Mouse (Mus musculus) heart, adult 2 months (tissue): ENCODE data around the gene Hes2. TPM values are rescaled to one million over a fixed set of nuclear protein-coding genes. Genes with fewer than 3 reads are reported as not detected.

ENCODE experiments used
- DNase-seq, 2 experiments: peaks; one replicate each; pipeline ENCODE4 v3.0.0; 2021
- H3K27ac ChIP-seq: fragments of 200-600 bp; 2 replicates; pipeline ENCODE4 v1.8.1; 2022
- H3K27me3 ChIP-seq: fragments of 200-500 bp; 2 replicates; pipeline ENCODE4 v1.6.1; 2012; ENCODE audit warnings: mild to moderate bottlenecking, low read length, inconsistent platforms, mixed read lengths; ENCODE audit not compliant: control insufficient read depth, insufficient read depth
- H3K36me3 ChIP-seq: fragments of 200-500 bp; 2 replicates; pipeline ENCODE4 v1.6.1; 2012; ENCODE audit warnings: low read length, inconsistent platforms; ENCODE audit not compliant: control insufficient read depth, insufficient read depth
- H3K4me1 ChIP-seq: fragments of 200-500 bp; 2 replicates; pipeline ENCODE4 v1.6.1; 2011; ENCODE audit warnings: low read length; ENCODE audit not compliant: control insufficient read depth, insufficient read depth
- H3K4me3 ChIP-seq: fragments of 200-600 bp; 2 replicates; pipeline ENCODE4 v1.8.1; 2022
- H3K79me2 ChIP-seq: fragments of 200-500 bp; replicated peaks from 2 replicates; pipeline ENCODE4 v1.6.1; 2012; ENCODE audit warnings: mild to moderate bottlenecking, inconsistent platforms, low read length, moderate library complexity, mixed read lengths; ENCODE audit not compliant: control insufficient read depth, insufficient read depth
- H3K9ac ChIP-seq: fragments of 200-500 bp; 2 replicates; pipeline ENCODE4 v1.6.1; 2012; ENCODE audit warnings: low read depth, mild to moderate bottlenecking, control low read depth, inconsistent platforms, low read length, mixed read lengths
- CTCF ChIP-seq: fragments of 200-600 bp; IDR thresholded peaks from 2 replicates; pipeline ENCODE4 v1.8.1; 2022; ENCODE audit warnings: antibody characterized with exemption, mild to moderate bottlenecking, moderate library complexity
- EP300 ChIP-seq: fragments of 200-500 bp; IDR thresholded peaks from 2 replicates; pipeline ENCODE4 v1.6.1; 2011; ENCODE audit warnings: low read depth, low read length, control low read depth; ENCODE audit not compliant: insufficient read depth
- POLR2A ChIP-seq: fragments of 200-500 bp; IDR thresholded peaks from 2 replicates; pipeline ENCODE4 v1.6.1; 2011; ENCODE audit warnings: mild to moderate bottlenecking, low read depth, low read length, control low read depth; ENCODE audit not compliant: insufficient read depth
- WGBS: fragments of 180-500 bp; shearing (Covaris S2); methylation state at CpG from one replicate; pipeline ENCODE4 v1.1.7; 2018; 5-methylcytosine and 5-hydroxymethylcytosine counted together
- intact Hi-C: fragments of 180-260 bp; cut with DNase I; formaldehyde crosslinking; loops from one replicate; pipeline ENCODE4 v1.15.1; 2025
- polyA plus RNA-seq: library from polyadenylated mRNA; depleted of rRNA; stranded (reverse); fragments of >200 nt; gene quantifications from 2 replicates; pipeline ENCODE4 v1.2.3, GENCODE M21; 2012; rRNA removed
- total RNA-seq, 2 experiments: library from RNA; stranded (reverse); gene quantifications; 2 replicates each; pipeline ENCODE4 v1.2.3; 2021

The Hes2 gene
- total and polyA plus RNA-seq, 3 experiments = not detected

DNA sequence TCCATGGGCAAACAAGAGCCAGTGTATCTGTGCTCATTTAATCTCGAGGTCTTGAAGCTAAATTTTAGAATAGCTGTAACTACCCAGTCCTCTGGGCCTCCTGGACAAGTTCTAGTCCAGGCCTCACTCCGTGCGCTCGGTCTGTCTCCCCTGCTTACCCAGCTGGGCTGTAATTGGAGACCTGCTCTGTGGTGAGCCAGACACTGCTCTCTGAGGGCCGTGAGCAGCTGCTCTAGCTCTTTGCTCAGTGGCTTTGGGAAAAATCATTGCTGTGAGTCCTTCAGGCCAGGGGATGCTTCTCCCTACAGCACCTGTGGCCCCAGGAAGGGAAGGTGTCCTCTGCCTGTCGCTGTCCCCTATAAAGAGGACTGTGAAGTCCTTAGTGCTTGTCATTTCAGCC, 47.5 kb downstream of the Hes2 start:
- no peak overlapping the region for H3K4me3 ChIP-seq
- H3K36me3 ChIP-seq = no peaks in the 10 kb centered on the region
- H3K27ac ChIP-seq = peak overlapping the region; percentile 52; the same call in 1 of the 2 replicates
- TF ChIP-seq CTCF (no peak), POLR2A (no peak), EP300 (no peak)
- no peaks in the 10 kb centered on the region for H3K27me3 ChIP-seq
- H3K79me2 ChIP-seq = no peaks in the 10 kb centered on the region; the same call in 1 of the 2 replicates
- 64% methylated on average over 6 of the region's 6 CpGs for WGBS
- intact Hi-C loops = no loop called here
- no peak overlapping the region for H3K9ac ChIP-seq
- peaks cover 18% of the 10 kb centered on the region for H3K4me1 ChIP-seq
- no peak for DNase-seq

DNA sequence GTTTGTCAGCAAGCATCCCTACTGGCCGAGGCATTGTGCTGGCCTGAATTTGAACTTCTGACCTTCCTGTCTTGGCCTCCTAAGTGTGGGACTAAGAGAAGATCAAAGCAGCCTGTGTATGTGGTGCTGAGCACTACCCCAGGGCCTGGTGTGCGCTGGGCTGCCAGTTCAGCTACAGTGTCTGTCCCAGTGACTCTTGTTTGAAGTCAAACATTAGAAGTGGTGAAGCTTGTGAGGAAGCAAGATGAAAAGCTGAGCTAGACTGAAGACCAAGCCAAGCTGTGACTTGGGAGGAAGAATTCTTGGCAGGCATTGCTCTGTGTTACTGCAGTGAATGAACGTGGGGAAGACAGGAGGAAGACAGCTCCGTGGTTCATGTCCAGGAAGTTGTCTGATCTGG, 51.0 kb downstream of the Hes2 start:
- H3K4me3 ChIP-seq = no peak overlapping the region
- DNase-seq = no peak
- WGBS = 15% methylated on average over 4 of the region's 4 CpGs
- H3K27ac ChIP-seq = no peak overlapping the region
- H3K9ac ChIP-seq = no peak overlapping the region
- no peaks in the 10 kb centered on the region for H3K27me3 ChIP-seq
- H3K4me1 ChIP-seq = peaks cover 8% of the 10 kb centered on the region; the same call in 1 of the 2 replicates
- TF ChIP-seq EP300 (no peak), POLR2A (no peak), CTCF (no peak)
- intact Hi-C loops = loop anchor here (10.0 kb wide), 1 partner anchor 225 kb away; no protein-coding TSS in a partner anchor
- no peaks in the 10 kb centered on the region; the same call in 1 of the 2 replicates for H3K79me2 ChIP-seq
- H3K36me3 ChIP-seq = no peaks in the 10 kb centered on the region

Other genes with a start within 250 kb of the Hes2 start
- gene Dnajc11, start 225.2 kb upstream of the Hes2 start, total RNA-seq = 10 to 100 TPM; 71.0 to 84.3 TPM
- gene Dnajc11, start 225.2 kb upstream of the Hes2 start, polyA plus RNA-seq = 55.9 and 66.9 TPM in 2 replicates
- gene Thap3, start 169.9 kb upstream of the Hes2 start, total RNA-seq = 10 to 100 TPM; 12.0 to 13.5 TPM
- gene Thap3, start 169.9 kb upstream of the Hes2 start, polyA plus RNA-seq = 20.8 and 27.6 TPM in 2 replicates
- gene Phf13, start 162.6 kb upstream of the Hes2 start, total RNA-seq = 1 to 10 TPM; 4.5 to 4.8 TPM
- 3.0 and 3.7 TPM in 2 replicates for gene Phf13, start 162.6 kb upstream of the Hes2 start, polyA plus RNA-seq
- 10 to 100 TPM; 69.9 to 93.5 TPM for gene Klhl21, start 150.1 kb upstream of the Hes2 start, total RNA-seq
- gene Klhl21, start 150.1 kb upstream of the Hes2 start, polyA plus RNA-seq = 50.4 and 56.2 TPM in 2 replicates
- gene Zbtb48, start 131.2 kb upstream of the Hes2 start, total RNA-seq = 1 to 10 TPM; 4.3 to 5.6 TPM
- gene Zbtb48, start 131.2 kb upstream of the Hes2 start, polyA plus RNA-seq = 5.0 and 8.8 TPM in 2 replicates
- under 1 TPM; 0.08 to 0.11 TPM for gene Tas1r1, start 120.3 kb upstream of the Hes2 start, total RNA-seq
- 0.08 TPM in 1 of 2 replicates, not detected in the other for gene Tas1r1, start 120.3 kb upstream of the Hes2 start, polyA plus RNA-seq
- 1 to 10 TPM; 9.7 to 9.8 TPM for gene Nol9, start 119.5 kb upstream of the Hes2 start, total RNA-seq
- 7.3 and 9.7 TPM in 2 replicates for gene Nol9, start 119.5 kb upstream of the Hes2 start, polyA plus RNA-seq
- gene Plekhg5, start 86.4 kb upstream of the Hes2 start, total RNA-seq = 10 to 100 TPM; 11.5 to 16.7 TPM
- 20.3 and 20.5 TPM in 2 replicates for gene Plekhg5, start 86.4 kb upstream of the Hes2 start, polyA plus RNA-seq
- 1 to 10 TPM; 1.4 to 2.4 TPM for gene Tnfrsf25, start 42.9 kb upstream of the Hes2 start, total RNA-seq
- gene Tnfrsf25, start 42.9 kb upstream of the Hes2 start, polyA plus RNA-seq = 6.1 and 7.4 TPM in 2 replicates
- 1 to 10 TPM; 2.4 to 2.5 TPM for gene Espn, start 6.5 kb upstream of the Hes2 start, total RNA-seq
- 2.7 and 3.2 TPM in 2 replicates for gene Espn, start 6.5 kb upstream of the Hes2 start, polyA plus RNA-seq
- gene Acot7, start 19.3 kb downstream of the Hes2 start, total RNA-seq = 10 to 100 TPM; 58.1 to 64.8 TPM
- gene Acot7, start 19.3 kb downstream of the Hes2 start, polyA plus RNA-seq = 51.7 and 65.0 TPM in 2 replicates
- 10 to 100 TPM in 1 of 2 experiments, 1 to 10 TPM in 1; 8.6 to 11.9 TPM for gene Gpr153, start 115.4 kb downstream of the Hes2 start, total RNA-seq
- 18.0 and 24.0 TPM in 2 replicates for gene Gpr153, start 115.4 kb downstream of the Hes2 start, polyA plus RNA-seq
- gene Hes3, start 132.8 kb downstream of the Hes2 start, total RNA-seq = not detected
- gene Hes3, start 132.8 kb downstream of the Hes2 start, polyA plus RNA-seq = not detected in 2 replicates
- 10 to 100 TPM; 26.4 to 28.2 TPM for gene Icmt, start 138.4 kb downstream of the Hes2 start, total RNA-seq
- gene Icmt, start 138.4 kb downstream of the Hes2 start, polyA plus RNA-seq = 17.7 and 27.2 TPM in 2 replicates
- gene Rnf207, start 160.1 kb downstream of the Hes2 start, total RNA-seq = 10 to 100 TPM; 34.5 to 47.7 TPM
- 155 and 167 TPM in 2 replicates for gene Rnf207, start 160.1 kb downstream of the Hes2 start, polyA plus RNA-seq
- 100 to 1,000 TPM; 242 to 276 TPM for gene Rpl22, start 166.9 kb downstream of the Hes2 start, total RNA-seq
- gene Rpl22, start 166.9 kb downstream of the Hes2 start, polyA plus RNA-seq = 40.9 and 76.8 TPM in 2 replicates
- gene Chd5, start 179.8 kb downstream of the Hes2 start, total RNA-seq = under 1 TPM; 0.13 to 0.48 TPM
- 0.18 and 0.29 TPM in 2 replicates for gene Chd5, start 179.8 kb downstream of the Hes2 start, polyA plus RNA-seq